Mouse (Mus musculus): ENCODE data around the gene Bub1b.

DNA sequence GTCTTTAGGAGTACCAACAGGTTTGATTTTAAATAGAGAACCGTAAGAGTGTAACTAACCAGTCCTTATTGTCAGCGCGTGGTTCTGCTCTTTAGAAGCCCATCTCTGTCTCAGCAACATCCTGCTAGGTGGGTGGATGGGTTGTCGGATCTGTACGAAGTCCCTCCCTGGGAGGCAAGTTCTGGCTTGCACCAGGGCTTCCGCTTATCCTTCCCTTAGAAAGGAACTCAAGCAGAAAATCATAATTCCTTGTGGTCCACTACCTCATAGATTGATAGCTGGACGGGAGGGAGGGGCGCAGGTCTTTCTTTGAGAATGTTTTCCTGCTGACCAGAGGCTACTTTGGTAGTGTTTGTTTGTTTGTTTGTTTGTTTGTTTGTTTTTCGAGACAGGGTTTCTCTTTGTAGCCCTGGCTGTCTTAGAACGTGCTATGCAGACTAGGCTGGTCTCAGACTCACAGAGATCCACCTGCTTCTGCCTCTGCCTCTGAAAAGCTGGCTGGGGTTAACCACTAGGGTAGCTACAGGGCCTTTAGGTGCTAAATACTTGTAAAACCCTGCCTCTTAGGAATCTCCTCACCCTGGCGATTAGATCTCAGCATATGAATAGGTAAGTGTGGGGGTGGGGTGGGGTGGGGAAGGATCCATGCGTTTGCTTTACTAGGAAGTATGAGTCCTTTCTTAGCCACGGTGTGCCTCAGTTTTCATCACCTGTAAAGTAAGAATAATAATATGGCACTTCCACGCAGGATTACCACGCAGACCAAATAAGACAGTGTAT is 75.9 kb downstream of the Bub1b start:
- TF ChIP-seq HCFC1 (IDR thresholded peaks at IDR 0.05; ENCODE audit: borderline replicate concordance, insufficient read depth, low read length), result no peak
- TF ChIP-seq ZC3H11A (IDR thresholded peaks at IDR 0.05; ENCODE audit: borderline replicate concordance, low read depth, low read length), result no peak
